Mouse (Mus musculus): ENCODE results near the gene Plekha6.

The Plekha6 gene

GRCm38 (mm10) chr1:133146014-133147009 lies 17.7 kb upstream of the Plekha6 start:
- DNase-seq (ENCODE audit: low spot score): no peak

- no peak for DNase-seq (ENCODE audit: low spot score)
Measured at GRCm38 (mm10) chr1:133147324-133147723, 16.7 kb upstream of the Plekha6 start.

GRCm38 (mm10) chr1:133148122-133148521 lies 15.9 kb upstream of the Plekha6 start:
- DNase-seq (ENCODE audit: low spot score): no peak

GRCm38 (mm10) chr1:133150556-133150955 lies 13.5 kb upstream of the Plekha6 start:
- DNase-seq (ENCODE audit: low spot score): no peak

GRCm38 (mm10) chr1:133152213-133152612 lies 11.8 kb upstream of the Plekha6 start:
- no peak for DNase-seq (ENCODE audit: low spot score)

GRCm38 (mm10) chr1:133155270-133155669 lies 8.7 kb upstream of the Plekha6 start:
- DNase-seq (ENCODE audit: low spot score): no peak

- no peak for DNase-seq (ENCODE audit: low spot score)
Measured at GRCm38 (mm10) chr1:133159128-133159564, 4.9 kb upstream of the Plekha6 start.

GRCm38 (mm10) chr1:133161559-133161958 lies 2.5 kb upstream of the Plekha6 start:
- DNase-seq (ENCODE audit: low spot score): no peak

GRCm38 (mm10) chr1:133162046-133162445 lies 2.0 kb upstream of the Plekha6 start:
- DNase-seq (ENCODE audit: low spot score): no peak

GRCm38 (mm10) chr1:133162981-133163380 lies 1.0 kb upstream of the Plekha6 start:
- DNase-seq (ENCODE audit: low spot score): no peak

GRCm38 (mm10) chr1:133164591-133165011 lies 591 bp downstream of the Plekha6 start:
- DNase-seq (ENCODE audit: low spot score): no peak

- no peak for DNase-seq (ENCODE audit: low spot score)
Measured at GRCm38 (mm10) chr1:133165111-133165510, 1.1 kb downstream of the Plekha6 start.

- no peak for DNase-seq (ENCODE audit: low spot score)
Measured at GRCm38 (mm10) chr1:133168318-133169060, 4.5 kb downstream of the Plekha6 start.

GRCm38 (mm10) chr1:133170196-133170595 lies 6.2 kb downstream of the Plekha6 start:
- no peak for DNase-seq (ENCODE audit: low spot score)

GRCm38 (mm10) chr1:133171357-133171756 lies 7.3 kb downstream of the Plekha6 start:
- DNase-seq (ENCODE audit: low spot score): no peak

- DNase-seq (ENCODE audit: low spot score): no peak
Measured at GRCm38 (mm10) chr1:133175150-133175549, 11.1 kb downstream of the Plekha6 start.

GRCm38 (mm10) chr1:133177480-133178172 lies 13.6 kb downstream of the Plekha6 start:
- DNase-seq (ENCODE audit: low spot score): no peak

- no peak for DNase-seq (ENCODE audit: low spot score)
Measured at GRCm38 (mm10) chr1:133178732-133179440, 14.9 kb downstream of the Plekha6 start.

GRCm38 (mm10) chr1:133181072-133182015 lies 17.3 kb downstream of the Plekha6 start:
- DNase-seq (ENCODE audit: low spot score): no peak

GRCm38 (mm10) chr1:133182016-133182705 lies 18.2 kb downstream of the Plekha6 start:
- no peak for DNase-seq (ENCODE audit: low spot score)
